Mouse (Mus musculus): Measurements from ENCODE around the gene Nmb.

The Nmb gene

GRCm38 (mm10) chr7:80897721-80898120, 7.2 kb downstream of the Nmb start:
- no peak for DNase-seq (ENCODE audit: low spot score)

GRCm38 (mm10) chr7:80897134-80897533, 7.7 kb downstream of the Nmb start:
- no peak for DNase-seq (ENCODE audit: low spot score)

DNA sequence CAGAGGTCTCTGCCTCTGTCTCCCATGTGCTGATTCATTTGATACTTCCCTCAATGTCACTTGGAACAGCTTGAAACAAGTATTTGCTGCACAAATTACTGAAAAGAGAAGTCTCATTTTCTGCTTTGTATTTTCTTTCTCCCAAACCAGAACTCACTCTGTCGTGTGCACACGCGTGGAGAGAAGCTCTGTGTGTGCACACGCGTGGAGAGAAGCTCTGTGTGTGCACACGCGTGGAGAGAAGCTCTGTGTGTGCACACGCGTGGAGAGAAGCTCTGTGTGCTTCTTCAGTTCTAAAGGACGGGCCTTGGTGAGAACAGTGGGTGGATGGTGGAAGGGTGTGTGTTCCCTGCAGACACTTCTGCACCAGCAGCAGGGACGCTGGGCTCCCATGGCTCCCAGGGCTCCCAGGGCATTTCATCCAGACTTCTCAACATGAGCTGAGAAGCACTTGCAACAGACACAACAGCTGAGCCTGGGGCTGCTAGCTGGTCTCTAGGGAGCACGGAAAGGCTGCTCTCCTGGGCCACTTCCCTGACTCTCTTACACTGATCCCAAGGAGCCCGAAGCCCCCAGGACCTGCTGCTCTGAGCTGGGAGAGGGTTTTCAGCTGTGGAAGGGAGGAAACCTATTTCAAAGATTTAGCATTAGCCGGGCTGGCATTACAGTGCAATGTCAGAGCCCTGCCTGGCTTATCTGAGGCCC, 9.9 kb downstream of the Nmb start:
- DNase-seq (ENCODE audit: low spot score), result no peak

GRCm38 (mm10) chr7:80894196-80894595, 10.7 kb downstream of the Nmb start:
- DNase-seq (ENCODE audit: low spot score), result no peak

- DNase-seq (ENCODE audit: low spot score), result no peak
Measured at GRCm38 (mm10) chr7:80893753-80894129, 11.1 kb downstream of the Nmb start.

GRCm38 (mm10) chr7:80893086-80893752, 11.7 kb downstream of the Nmb start:
- DNase-seq (ENCODE audit: low spot score), result no peak

GRCm38 (mm10) chr7:80889841-80890241, 15.0 kb downstream of the Nmb start:
- no peak for DNase-seq (ENCODE audit: low spot score)

GRCm38 (mm10) chr7:80889021-80889511, 15.8 kb downstream of the Nmb start:
- peak; percentile 53 for DNase-seq (ENCODE audit: low spot score)

- DNase-seq (ENCODE audit: low spot score), result no peak
Measured at GRCm38 (mm10) chr7:80888595-80888994, 16.3 kb downstream of the Nmb start.

DNA sequence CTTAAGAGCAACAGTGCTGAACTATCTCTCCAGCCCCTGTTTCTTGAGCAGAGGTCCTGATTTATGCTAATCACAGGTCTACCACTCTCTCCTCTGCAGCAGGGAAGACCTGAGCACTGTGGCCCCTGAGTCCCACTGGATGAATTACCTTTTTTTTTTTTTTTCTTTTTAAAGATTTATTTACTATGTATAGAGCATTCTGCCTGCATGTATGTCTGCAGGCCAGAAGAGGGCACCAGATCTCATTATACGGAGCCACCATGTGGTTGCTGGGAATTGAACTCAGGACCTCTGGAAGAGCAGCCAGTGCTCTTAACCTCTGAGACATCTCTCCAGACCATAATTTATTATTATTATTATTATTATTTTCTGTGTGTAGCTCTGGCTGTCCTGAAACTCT, 19.2 kb downstream of the Nmb start:
- DNase-seq (ENCODE audit: low spot score), result no peak

- DNase-seq (ENCODE audit: low spot score), result peak; percentile 79
Measured at GRCm38 (mm10) chr7:80882830-80883505, 21.9 kb downstream of the Nmb start.

GRCm38 (mm10) chr7:80875727-80876126, 29.1 kb downstream of the Nmb start:
- DNase-seq (ENCODE audit: low spot score), result no peak

DNA sequence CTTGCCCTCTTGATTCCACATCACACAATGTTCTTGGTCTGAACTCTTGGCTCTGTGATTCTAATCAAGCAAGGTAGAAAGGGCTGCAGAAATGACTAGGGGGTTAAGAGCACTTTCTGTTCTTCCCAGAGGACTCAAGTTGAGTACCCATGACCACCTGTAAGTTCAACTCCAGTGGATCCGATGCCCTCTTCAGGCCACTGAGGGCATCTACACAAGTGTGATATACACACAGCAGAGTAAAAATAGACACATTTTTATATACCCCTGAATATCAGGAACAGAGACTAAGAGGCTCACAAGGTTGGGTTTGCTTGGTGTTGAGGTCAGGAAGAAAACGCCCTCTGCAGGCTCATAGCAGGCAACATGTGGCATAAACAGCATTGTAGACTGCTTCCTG, 31.2 kb downstream of the Nmb start:
- no peak for DNase-seq (ENCODE audit: low spot score)

DNA sequence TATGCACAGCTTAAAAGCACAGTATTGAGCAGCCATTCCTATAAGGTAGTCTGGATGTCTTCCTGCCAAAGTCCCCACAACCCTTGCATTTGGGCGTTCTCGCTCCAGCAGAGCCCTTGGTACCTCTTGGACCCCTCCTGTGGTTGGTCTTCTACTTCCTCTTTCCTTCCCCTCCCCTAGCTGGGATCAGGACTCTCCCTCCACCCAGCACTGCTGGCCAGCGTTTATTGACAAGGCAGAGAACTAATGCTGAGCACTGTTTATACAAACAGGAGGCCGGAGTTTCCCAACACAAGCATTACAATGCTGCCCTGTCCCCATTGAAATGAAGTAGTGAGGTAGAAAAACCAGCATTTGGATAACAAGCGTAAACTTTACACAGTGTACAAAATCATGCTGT, 31.8 kb downstream of the Nmb start:
- no peak for DNase-seq (ENCODE audit: low spot score)

DNA sequence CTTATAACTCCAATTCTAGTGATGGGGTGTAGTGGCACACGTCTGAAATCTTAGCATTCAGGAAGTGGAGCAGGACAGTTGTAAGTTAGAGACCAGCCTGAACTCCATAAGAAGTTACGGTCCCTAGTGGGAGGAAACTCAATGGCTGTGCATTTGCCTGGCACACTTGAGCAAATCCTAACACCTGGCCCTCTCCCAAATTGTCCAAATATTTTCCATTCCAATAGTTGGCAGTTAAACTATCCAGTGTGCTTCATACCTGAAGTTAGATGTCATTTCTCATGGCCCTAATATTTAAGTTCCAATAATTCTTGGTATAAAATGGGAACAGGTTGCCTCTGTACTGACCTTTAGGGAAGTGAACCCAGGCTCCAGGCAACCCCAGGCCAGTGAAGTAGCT, 36.2 kb downstream of the Nmb start:
- no peak for DNase-seq (ENCODE audit: low spot score)

- no peak for DNase-seq (ENCODE audit: low spot score)
Measured at GRCm38 (mm10) chr7:80866514-80867147, 38.2 kb downstream of the Nmb start.

DNA sequence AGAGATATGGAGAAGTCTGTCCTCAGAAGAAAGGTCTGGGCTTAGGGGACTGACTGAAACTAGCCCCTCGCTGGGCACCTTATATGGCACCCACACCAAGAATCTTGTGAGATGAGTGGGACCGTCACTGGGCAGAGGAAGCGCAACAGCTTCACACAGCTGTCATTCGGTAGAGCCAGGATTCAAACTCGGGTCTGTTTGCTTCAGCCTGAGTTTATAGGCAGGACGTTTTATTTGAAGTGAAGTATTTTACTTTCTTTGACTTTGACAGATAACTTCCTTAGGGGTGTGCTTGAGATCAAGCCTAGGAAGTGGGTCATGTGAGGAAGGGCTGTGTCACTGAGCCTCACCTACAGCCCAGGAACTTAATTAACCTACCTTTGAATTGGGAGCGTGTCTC, 39.4 kb downstream of the Nmb start:
- no peak for DNase-seq (ENCODE audit: low spot score)

DNA sequence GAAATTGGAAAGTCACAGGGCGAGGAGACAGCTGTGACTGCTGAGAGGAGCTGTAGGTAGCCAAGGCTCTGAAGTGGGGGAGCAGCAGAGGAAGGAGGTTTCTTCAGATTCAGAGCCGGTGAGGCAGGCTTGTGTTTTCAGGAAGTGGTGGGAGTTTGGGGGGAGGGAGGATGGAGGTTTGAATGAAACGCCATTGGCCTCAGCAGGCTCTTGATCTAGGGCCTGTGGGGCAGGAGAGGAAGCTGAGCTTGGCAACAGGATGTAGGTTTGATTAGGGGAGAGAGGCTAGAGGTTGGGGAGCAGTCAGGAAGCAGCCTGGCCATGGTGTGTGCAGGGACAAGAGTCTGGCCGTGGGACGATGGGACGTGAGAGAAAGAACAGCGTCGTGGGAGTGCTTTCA, 40.0 kb downstream of the Nmb start:
- DNase-seq (ENCODE audit: low spot score), result no peak

DNA sequence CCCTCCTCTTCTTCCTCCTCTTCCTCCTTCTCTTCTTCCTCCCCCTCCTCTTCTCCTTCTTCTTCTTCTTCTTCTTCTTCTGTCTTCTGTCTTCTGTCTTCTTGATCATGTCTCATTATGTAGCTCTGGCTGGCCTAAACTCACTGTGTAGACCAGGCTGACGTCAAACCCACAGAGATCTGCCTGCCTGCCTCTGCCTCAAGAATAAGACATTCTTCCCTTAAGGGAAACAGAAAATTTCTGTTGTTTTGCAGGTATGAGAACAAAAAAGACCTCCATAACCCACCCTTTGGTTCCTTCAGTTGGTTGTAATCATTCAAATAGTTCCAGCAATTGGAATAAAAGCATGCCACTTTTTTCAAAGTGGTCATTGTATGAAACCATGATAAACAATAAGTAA, 40.7 kb downstream of the Nmb start:
- DNase-seq (ENCODE audit: low spot score), result no peak

GRCm38 (mm10) chr7:80863520-80863919, 41.4 kb downstream of the Nmb start:
- DNase-seq (ENCODE audit: low spot score), result no peak

GRCm38 (mm10) chr7:80862475-80862874, 42.4 kb downstream of the Nmb start:
- no peak for DNase-seq (ENCODE audit: low spot score)

DNA sequence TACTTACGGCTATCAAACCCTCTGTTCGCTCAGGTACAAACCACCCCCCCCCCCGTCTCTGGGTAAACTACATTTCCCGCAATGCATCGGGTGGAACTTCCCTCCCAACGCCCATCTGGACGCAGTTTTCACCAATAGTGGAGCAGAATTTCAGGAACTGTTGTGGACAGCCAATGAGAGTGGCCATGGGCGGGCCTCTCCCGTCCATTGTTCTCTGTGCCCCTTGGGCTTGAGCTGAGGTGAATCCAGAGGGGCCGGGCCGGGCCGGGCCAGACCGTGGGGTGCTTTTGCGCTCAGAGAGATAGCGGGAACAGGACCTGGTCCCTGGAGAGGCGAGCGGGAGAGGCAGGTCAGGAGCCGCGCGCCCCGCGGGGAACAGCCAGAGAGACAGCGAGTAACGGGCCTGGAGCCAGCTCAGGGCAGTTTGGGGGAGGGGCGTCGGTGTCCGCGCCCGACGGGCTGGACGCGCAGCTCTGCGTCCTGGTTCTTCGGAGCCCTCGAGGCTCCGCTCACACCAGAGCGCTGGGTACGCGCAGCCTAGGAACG, 44.1 kb downstream of the Nmb start, which contains the start of gene Zscan2:
Zscan2 (plus strand) TSS at position 192 of the 546 bp plus-strand sequence.
- peak; percentile 92 for DNase-seq (ENCODE audit: low spot score)
